Mouse (Mus musculus): ENCODE results near the gene Ndufs8. TPM values are rescaled to one million over a fixed set of nuclear protein-coding genes. Genes with fewer than 3 reads are reported as not detected.
A peak's percentile ranks its signal among the peaks of the same experiment; 100 is the strongest.
"Not testable (repeated sequence)": the region's sequence is repeated elsewhere in the genome, so short reads cannot be mapped to it uniquely, and the experiment has no call there.

Gene Ndufs8
- polyA plus RNA-seq (2015; fragmentation: Nextera tagmentation; extraction: Ambion mirVana), result 417 and 423 TPM in 2 replicates

- WGBS, result under 1% methylated on average over 43 of the region's 43 CpGs
- peak within 1 kb of the TSS; percentile 57 for H3K4me3 ChIP-seq (replicated peaks; ENCODE audit: low read depth, low read length)
- H3K4me2 ChIP-seq (ENCODE audit: low read length), result peak within 1 kb of the TSS; percentile 65
- no peak; the same call in 1 of the 2 replicates for TF ChIP-seq CTCF (IDR thresholded peaks at IDR 0.05; ENCODE audit: low read depth)
- no peaks in the 10 kb centered on the region for H3K9me3 ChIP-seq (replicated peaks; ENCODE audit: low read length)
- DNase-seq (ENCODE audit: low spot score), result peak; percentile 100
- H3K27me3 ChIP-seq (ENCODE audit: insufficient read depth, low read length), result no peaks in the 10 kb centered on the region
- peaks cover 12% of the 10 kb centered on the region for H3K4me1 ChIP-seq (replicated peaks; ENCODE audit: insufficient read depth, low read length)
- peak within 1 kb of the TSS; percentile 88 for H3K27ac ChIP-seq
- H3K9ac ChIP-seq (ENCODE audit: low read depth, low read length), result peak within 1 kb of the TSS; percentile 66
- peak; percentile 96 for ATAC-seq (replicated peaks; ENCODE audit: low FRiP score, low read depth)
- H3K36me3 ChIP-seq (ENCODE audit: insufficient read depth, low read length), result peaks cover 26% of the 10 kb centered on the region
Measured at GRCm38 (mm10) chr19:3912337-3913204, at the start of gene Ndufs8. Ndufs8 (minus strand) TSS chr19:3912774.

- H3K27ac ChIP-seq; H3K4me2 ChIP-seq (ENCODE audit: low read length); H3K36me3 ChIP-seq (ENCODE audit: insufficient read depth, low read length); ATAC-seq (replicated peaks; ENCODE audit: low FRiP score, low read depth); H3K9me3 ChIP-seq (replicated peaks; ENCODE audit: low read length); H3K27me3 ChIP-seq (ENCODE audit: insufficient read depth, low read length); H3K4me1 ChIP-seq (replicated peaks; ENCODE audit: insufficient read depth, low read length); H3K4me3 ChIP-seq (replicated peaks; ENCODE audit: low read depth, low read length); DNase-seq (ENCODE audit: low spot score); H3K9ac ChIP-seq (ENCODE audit: low read depth, low read length): not testable (repeated sequence)
- 74% methylated on average over 6 of the region's 6 CpGs for WGBS
Measured at GRCm38 (mm10) chr19:3961805-3962204, 49.2 kb upstream of the Ndufs8 start.

- no peaks in the 10 kb centered on the region for H3K9me3 ChIP-seq (replicated peaks; ENCODE audit: low read length)
- 81% methylated on average over 5 of the region's 5 CpGs for WGBS
- no peak overlapping the region for H3K4me3 ChIP-seq (replicated peaks; ENCODE audit: low read depth, low read length)
- H3K4me1 ChIP-seq (replicated peaks; ENCODE audit: insufficient read depth, low read length), result no peaks in the 10 kb centered on the region
- no peak overlapping the region for H3K9ac ChIP-seq (ENCODE audit: low read depth, low read length)
- no peak for TF ChIP-seq CTCF (IDR thresholded peaks at IDR 0.05; ENCODE audit: low read depth)
- H3K4me2 ChIP-seq (ENCODE audit: low read length), result no peak overlapping the region
- H3K27me3 ChIP-seq (ENCODE audit: insufficient read depth, low read length), result no peaks in the 10 kb centered on the region
- H3K36me3 ChIP-seq (ENCODE audit: insufficient read depth, low read length), result no peaks in the 10 kb centered on the region
- no peak overlapping the region for H3K27ac ChIP-seq
- ATAC-seq (replicated peaks; ENCODE audit: low FRiP score, low read depth) (no peak), DNase-seq (ENCODE audit: low spot score) (no peak)
Measured at GRCm38 (mm10) chr19:3960211-3960610, 47.6 kb upstream of the Ndufs8 start.

GRCm38 (mm10) chr19:3959030-3959429, 46.5 kb upstream of the Ndufs8 start:
- TF ChIP-seq CTCF (IDR thresholded peaks at IDR 0.05; ENCODE audit: low read depth), result no peak
- Histone ChIP-seq H3K36me3 (ENCODE audit: insufficient read depth, low read length) (no peaks in the 10 kb centered on the region), H3K27ac (no peak overlapping the region), H3K9me3 (replicated peaks; ENCODE audit: low read length) (no peaks in the 10 kb centered on the region), H3K4me3 (replicated peaks; ENCODE audit: low read depth, low read length) (no peak overlapping the region), H3K4me1 (replicated peaks; ENCODE audit: insufficient read depth, low read length) (no peaks in the 10 kb centered on the region), H3K9ac (ENCODE audit: low read depth, low read length) (no peak overlapping the region), H3K27me3 (ENCODE audit: insufficient read depth, low read length) (no peaks in the 10 kb centered on the region), H3K4me2 (ENCODE audit: low read length) (no peak overlapping the region)
- DNase-seq (ENCODE audit: low spot score), result no peak
- ATAC-seq (replicated peaks; ENCODE audit: low FRiP score, low read depth), result no peak

- TF ChIP-seq CTCF (IDR thresholded peaks at IDR 0.05; ENCODE audit: low read depth), result no peak
- no peak for ATAC-seq (replicated peaks; ENCODE audit: low FRiP score, low read depth)
- Histone ChIP-seq H3K4me3 (replicated peaks; ENCODE audit: low read depth, low read length) (no peak within 1 kb of the TSS), H3K9ac (ENCODE audit: low read depth, low read length) (no peak within 1 kb of the TSS), H3K27ac (no peak within 1 kb of the TSS), H3K4me1 (replicated peaks; ENCODE audit: insufficient read depth, low read length) (no peaks in the 10 kb centered on the region), H3K9me3 (replicated peaks; ENCODE audit: low read length) (no peaks in the 10 kb centered on the region), H3K36me3 (ENCODE audit: insufficient read depth, low read length) (no peaks in the 10 kb centered on the region), H3K27me3 (ENCODE audit: insufficient read depth, low read length) (no peaks in the 10 kb centered on the region), H3K4me2 (ENCODE audit: low read length) (no peak within 1 kb of the TSS)
- 69% methylated on average over 4 of the region's 4 CpGs for WGBS
- no peak for DNase-seq (ENCODE audit: low spot score)
Measured at GRCm38 (mm10) chr19:3958470-3958869, 45.9 kb upstream of the Ndufs8 start, which contains the start of gene Aldh3b3. Aldh3b3 (plus strand) TSS chr19:3958645.

GRCm38 (mm10) chr19:3957296-3958036, 44.9 kb upstream of the Ndufs8 start:
- H3K4me1 ChIP-seq (replicated peaks; ENCODE audit: insufficient read depth, low read length); DNase-seq (ENCODE audit: low spot score); H3K4me2 ChIP-seq (ENCODE audit: low read length); H3K9ac ChIP-seq (ENCODE audit: low read depth, low read length); H3K36me3 ChIP-seq (ENCODE audit: insufficient read depth, low read length); H3K27me3 ChIP-seq (ENCODE audit: insufficient read depth, low read length); H3K4me3 ChIP-seq (replicated peaks; ENCODE audit: low read depth, low read length); H3K27ac ChIP-seq; H3K9me3 ChIP-seq (replicated peaks; ENCODE audit: low read length): not testable (repeated sequence)
- WGBS, result 58% methylated on average over 5 of the region's 5 CpGs
- ATAC-seq (replicated peaks; ENCODE audit: low FRiP score, low read depth), result peak; percentile 37

All from kidney, postnatal 0 days (tissue).